Mouse (Mus musculus) bone marrow, adult 2 months (tissue): ENCODE results near the gene Klhdc4.

Experiments
- CTCF ChIP-seq: fragments of 200-500 bp; IDR thresholded peaks from 2 replicates; pipeline ENCODE4 v1.5.1; 2011; ENCODE audit warnings: low read length, control low read depth; ENCODE audit not compliant: control insufficient read depth, insufficient read depth
- POLR2A ChIP-seq: fragments of 200-500 bp; IDR thresholded peaks from 2 replicates; pipeline ENCODE4 v1.6.1; 2011; ENCODE audit warnings: low read depth, mild to moderate bottlenecking, control low read depth, low read length, borderline replicate concordance; ENCODE audit not compliant: control insufficient read depth

GRCm38 (mm10) chr8:121760484-121760883, 68.9 kb downstream of the Klhdc4 start:
- TF ChIP-seq CTCF (no peak), POLR2A (no peak)
